Mouse (Mus musculus) bone marrow, adult 2 months (tissue): ENCODE measurements around the gene Rap1a.

Source experiments
- CTCF ChIP-seq: fragments of 200-500 bp; IDR thresholded peaks from 2 replicates; pipeline ENCODE4 v1.5.1; 2011; ENCODE audit warnings: low read length, control low read depth; ENCODE audit not compliant: control insufficient read depth, insufficient read depth
- POLR2A ChIP-seq: fragments of 200-500 bp; IDR thresholded peaks from 2 replicates; pipeline ENCODE4 v1.6.1; 2011; ENCODE audit warnings: low read depth, mild to moderate bottlenecking, control low read depth, low read length, borderline replicate concordance; ENCODE audit not compliant: control insufficient read depth

DNA sequence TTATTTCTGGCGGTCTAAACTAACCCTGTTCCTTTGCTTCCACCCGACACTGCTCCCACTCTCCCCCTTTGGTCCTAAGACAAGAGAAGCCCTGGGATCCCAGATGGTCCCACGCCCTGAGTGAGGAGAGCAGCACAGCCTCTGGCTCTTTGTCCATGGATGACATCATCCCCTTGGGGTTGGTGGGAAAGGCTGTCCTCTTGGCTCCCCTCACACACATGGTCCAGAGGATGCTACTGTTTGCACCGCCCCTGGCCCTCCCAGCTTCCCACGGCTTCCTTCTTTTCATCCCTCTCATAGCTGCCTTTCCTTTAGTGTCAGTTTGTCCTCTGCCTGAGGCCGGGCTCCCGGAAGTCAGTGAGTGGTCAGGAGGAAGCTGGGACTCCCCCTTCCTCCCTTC, 89.4 kb downstream of the Rap1a start:
- TF ChIP-seq CTCF (no peak), POLR2A (no peak)
